Mouse (Mus musculus) heart, postnatal 0 days (tissue): ENCODE measurements around the gene Stx11. TPM values are rescaled to one million over a fixed set of nuclear protein-coding genes. Genes with fewer than 3 reads are reported as not detected.
"Not testable (repeated sequence)": the region's sequence is repeated elsewhere in the genome, so short reads cannot be mapped to it uniquely, and the experiment has no call there.

ENCODE experiments used
- ATAC-seq: fragments of 200-750 bp; cut with Nextera tagmentation; 2 replicates; pipeline ENCODE4 v1.8.0; 2017; ENCODE audit warnings: low read depth, moderate number of reproducible peaks, moderate library complexity; ENCODE audit not compliant: insufficient read depth
- DNase-seq: peaks from one replicate; pipeline ENCODE4 v3.0.0-alpha.2; 2016; ENCODE audit warnings: low spot score
- H3K27ac ChIP-seq: fragments of 300-500 bp; sonication (generic); 2 replicates; pipeline ENCODE4 v1.5.1; 2014; ENCODE audit warnings: low read depth, mild to moderate bottlenecking
- H3K27me3 ChIP-seq: fragments of 300-500 bp; sonication (generic); 2 replicates; pipeline ENCODE4 v1.6.1; 2014; ENCODE audit warnings: low read length, mixed read lengths; ENCODE audit not compliant: control insufficient read depth, insufficient read depth
- H3K36me3 ChIP-seq: fragments of 300-500 bp; sonication (generic); replicated peaks from 2 replicates; pipeline ENCODE4 v1.6.1; 2014; ENCODE audit warnings: low read length, mixed read lengths; ENCODE audit not compliant: control insufficient read depth, insufficient read depth
- H3K4me1 ChIP-seq: fragments of 300-500 bp; sonication (generic); 2 replicates; pipeline ENCODE4 v1.6.1; 2014; ENCODE audit warnings: antibody characterized with exemption; ENCODE audit not compliant: control insufficient read depth, insufficient read depth
- H3K4me2 ChIP-seq: fragments of 300-500 bp; sonication (generic); 2 replicates; pipeline ENCODE4 v1.6.1; 2014; ENCODE audit warnings: low read depth, mild to moderate bottlenecking, low read length, moderate library complexity
- H3K4me3 ChIP-seq: fragments of 300-500 bp; sonication (generic); 2 replicates; pipeline ENCODE4 v1.5.1; 2014; ENCODE audit warnings: low read depth, low read length
- H3K9ac ChIP-seq: fragments of 300-500 bp; sonication (generic); replicated peaks from 2 replicates; pipeline ENCODE4 v1.6.1; 2014; ENCODE audit warnings: low read depth, low read length, mixed read lengths
- H3K9me3 ChIP-seq: fragments of 300-500 bp; sonication (generic); replicated peaks from 2 replicates; pipeline ENCODE4 v1.6.1; 2016; ENCODE audit warnings: low read length; ENCODE audit not compliant: control insufficient read depth
- CTCF ChIP-seq: IDR thresholded peaks from 2 replicates; pipeline ENCODE4 v1.5.1; 2016; ENCODE audit warnings: antibody characterized with exemption, control low read depth, low read depth
- EP300 ChIP-seq: IDR thresholded peaks from 2 replicates; pipeline ENCODE4 v1.6.1; 2016; ENCODE audit warnings: antibody characterized with exemption, low read depth
- WGBS: fragments of 180-500 bp; shearing (Covaris S2); extraction: QIAGEN DNeasy Blood & Tissue Kit; methylation state at CpG from one replicate; pipeline ENCODE4 v1.1.7; 2014; 5-methylcytosine and 5-hydroxymethylcytosine counted together
- polyA plus RNA-seq: library from polyadenylated mRNA; unstranded; fragments of >200 nt; fragmentation: Nextera tagmentation; extraction: Ambion mirVana; gene quantifications from 2 replicates; pipeline ENCODE4 v1.2.1, GENCODE M21; 2015
- total RNA-seq: library from RNA; depleted of rRNA; stranded (reverse); fragments of >200 nt; gene quantifications from 2 replicates; pipeline ENCODE4 v1.2.3, GENCODE M21; 2014; ENCODE audit warnings: low replicate concordance

Gene Stx11
- total and polyA plus RNA-seq, 2 experiments from 2014 or later: 3.5 to 4.7 TPM

- 83% methylated on average over 8 of the region's 8 CpGs for WGBS
- Histone ChIP-seq H3K27ac (no peak overlapping the region), H3K36me3 (no peaks in the 10 kb centered on the region), H3K9me3 (no peaks in the 10 kb centered on the region), H3K4me3 (no peak overlapping the region), H3K9ac (no peak overlapping the region), H3K4me2 (no peak overlapping the region), H3K4me1 (peaks cover 3% of the 10 kb centered on the region; the same call in 1 of the 2 replicates), H3K27me3 (no peaks in the 10 kb centered on the region)
- no peak for ATAC-seq
- no peak for TF ChIP-seq EP300
- TF ChIP-seq CTCF: no peak
- no peak for DNase-seq
Observed at GRCm38 (mm10) chr10:12961546-12961945, 2.6 kb downstream of the Stx11 start.

- no peaks in the 10 kb centered on the region for H3K4me1 ChIP-seq
- TF ChIP-seq CTCF (no peak), EP300 (no peak)
- H3K27me3 ChIP-seq: no peaks in the 10 kb centered on the region
- no peak overlapping the region for H3K4me3 ChIP-seq
- H3K9me3 ChIP-seq: no peaks in the 10 kb centered on the region
- H3K27ac ChIP-seq: no peak overlapping the region
- ATAC-seq: no peak
- no peaks in the 10 kb centered on the region for H3K36me3 ChIP-seq
- no peak overlapping the region for H3K4me2 ChIP-seq
- WGBS: 81% methylated on average over 4 of the region's 4 CpGs
- no peak for DNase-seq
- no peak overlapping the region for H3K9ac ChIP-seq
Observed at GRCm38 (mm10) chr10:12957271-12957670, 6.8 kb downstream of the Stx11 start.

DNA sequence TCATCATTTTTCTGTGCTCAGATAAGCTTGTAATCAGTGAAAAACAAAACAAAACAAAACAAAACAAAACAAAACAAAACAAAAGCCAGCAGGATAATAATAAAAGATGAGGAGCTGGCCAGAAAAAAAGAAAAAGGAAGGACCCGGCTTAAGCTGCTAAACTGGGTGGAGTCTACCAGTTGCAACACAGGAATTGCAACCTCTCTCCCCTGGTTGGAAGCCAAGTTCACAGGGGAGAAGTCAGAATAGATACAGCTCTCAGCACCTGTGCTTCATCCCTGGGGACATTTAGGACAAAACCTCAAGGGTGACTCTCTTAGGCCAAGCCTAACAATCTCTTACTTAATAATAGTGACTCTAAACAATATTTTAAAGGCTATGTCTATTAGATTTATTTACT lies 8.3 kb downstream of the Stx11 start:
- ATAC-seq (no peak), DNase-seq (no peak)
- Histone ChIP-seq H3K4me2 (no peak overlapping the region), H3K4me3 (no peak overlapping the region), H3K36me3 (no peaks in the 10 kb centered on the region), H3K4me1 (no peaks in the 10 kb centered on the region), H3K9me3 (no peaks in the 10 kb centered on the region), H3K27ac (no peak overlapping the region), H3K27me3 (no peaks in the 10 kb centered on the region), H3K9ac (no peak overlapping the region)
- TF ChIP-seq EP300: no peak
- TF ChIP-seq CTCF: no peak
- WGBS: 33% methylated on average over 1 of the region's 1 CpGs

- not testable (repeated sequence) for H3K27me3 ChIP-seq, H3K27ac ChIP-seq, H3K36me3 ChIP-seq, ATAC-seq, H3K4me1 ChIP-seq, H3K4me2 ChIP-seq, H3K9ac ChIP-seq, H3K4me3 ChIP-seq, DNase-seq, H3K9me3 ChIP-seq
- 56% methylated on average over 4 of the region's 4 CpGs for WGBS
Observed at GRCm38 (mm10) chr10:12951358-12951757, 12.7 kb downstream of the Stx11 start.

DNA sequence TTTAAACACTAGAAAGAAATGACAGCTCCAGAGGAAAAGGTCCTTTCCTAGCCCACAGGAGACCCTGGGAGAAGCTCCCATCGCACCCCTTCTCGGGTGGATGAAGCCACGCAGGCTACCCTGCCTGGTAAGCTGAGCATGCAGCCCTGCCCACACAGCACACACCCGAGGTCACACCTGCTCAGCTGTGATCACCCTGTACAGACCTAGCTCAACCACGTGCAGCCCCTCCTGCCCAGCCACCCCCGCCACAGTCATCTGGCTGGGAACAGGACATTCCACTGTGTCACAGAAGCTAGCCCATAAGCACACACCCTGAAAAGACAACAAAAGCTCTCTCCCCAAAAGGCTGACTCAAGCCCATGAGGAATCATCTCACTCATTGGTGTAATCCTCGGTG lies 14.8 kb downstream of the Stx11 start:
- Histone ChIP-seq H3K27ac (no peak overlapping the region), H3K4me1 (no peaks in the 10 kb centered on the region), H3K9me3 (no peaks in the 10 kb centered on the region), H3K4me3 (no peak overlapping the region), H3K36me3 (no peaks in the 10 kb centered on the region), H3K9ac (no peak overlapping the region), H3K27me3 (no peaks in the 10 kb centered on the region), H3K4me2 (no peak overlapping the region)
- ATAC-seq (no peak), DNase-seq (no peak)
- 66% methylated on average over 7 of the region's 7 CpGs for WGBS
- TF ChIP-seq EP300: no peak
- no peak for TF ChIP-seq CTCF

DNA sequence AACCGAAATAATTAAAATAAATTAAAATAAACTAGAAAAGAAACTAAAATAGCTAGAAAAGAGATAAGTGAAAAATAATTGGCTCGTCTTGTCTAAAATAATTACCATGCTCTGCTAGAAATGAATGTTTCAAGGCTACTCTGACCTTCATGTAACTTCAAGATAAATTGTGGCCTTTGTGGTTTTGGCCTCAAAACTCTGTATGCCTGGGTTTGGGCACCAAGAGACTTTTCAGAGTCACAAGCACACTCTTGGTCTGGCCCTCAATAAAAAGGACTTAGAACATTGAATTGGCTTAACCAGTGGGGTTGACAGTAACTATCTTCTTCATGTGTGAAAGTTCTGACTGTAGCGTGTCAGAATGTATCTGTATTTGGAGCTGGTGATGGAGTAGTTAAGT lies 16.5 kb downstream of the Stx11 start:
- H3K9ac ChIP-seq: no peak overlapping the region
- DNase-seq (no peak), ATAC-seq (no peak)
- H3K4me2 ChIP-seq: no peak overlapping the region
- no peaks in the 10 kb centered on the region for H3K27me3 ChIP-seq
- no peak for TF ChIP-seq EP300
- H3K36me3 ChIP-seq: no peaks in the 10 kb centered on the region
- 91% methylated on average over 3 of the region's 3 CpGs for whole genome bisulfite sequencing
- H3K4me3 ChIP-seq: no peak overlapping the region
- H3K9me3 ChIP-seq: no peaks in the 10 kb centered on the region
- H3K4me1 ChIP-seq: no peaks in the 10 kb centered on the region
- no peak overlapping the region for H3K27ac ChIP-seq
